Mouse (Mus musculus): ENCODE measurements at regions not wholly inside any gene's neighbourhood (a gene's known extent, or its start where the extent isn't known, plus 50 kb on each side); places are given as distances from the start of the nearest gene placed in this dataset.

DNA sequence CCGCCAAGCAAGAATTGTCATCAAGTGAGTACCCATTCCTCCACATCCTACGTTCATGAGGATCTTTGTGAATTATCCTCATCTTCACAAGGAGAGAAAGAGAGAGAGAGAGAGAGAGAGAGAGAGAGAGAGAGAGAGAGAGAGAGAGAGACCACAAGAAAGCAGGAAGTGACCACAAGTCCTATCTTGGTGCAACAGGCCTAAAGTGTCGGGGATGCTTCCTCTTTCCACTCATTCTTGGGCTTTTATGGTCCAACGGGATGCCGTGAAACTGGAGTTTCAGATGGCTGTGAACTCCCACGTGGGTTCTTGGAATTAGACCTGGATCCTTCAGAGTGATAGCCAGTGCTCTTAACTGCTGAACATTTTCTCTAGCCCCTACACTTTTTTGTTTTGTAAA lies 53.1 kb upstream of the Rai14 start:
- H3K4me1 ChIP-seq (replicated peaks), result no peaks in the 10 kb centered on the region
- no peak overlapping the region for H3K9ac ChIP-seq (replicated peaks)
- 91% methylated on average over 6 of the region's 6 CpGs for WGBS
- H3K9me3 ChIP-seq, result no peaks in the 10 kb centered on the region
- H3K27ac ChIP-seq, result no peak overlapping the region
- H3K36me3 ChIP-seq, result no peaks in the 10 kb centered on the region
- no peak for ATAC-seq
- no peaks in the 10 kb centered on the region for H3K27me3 ChIP-seq
- H3K4me3 ChIP-seq (replicated peaks), result no peak overlapping the region
- no peak overlapping the region for H3K4me2 ChIP-seq (replicated peaks)

DNA sequence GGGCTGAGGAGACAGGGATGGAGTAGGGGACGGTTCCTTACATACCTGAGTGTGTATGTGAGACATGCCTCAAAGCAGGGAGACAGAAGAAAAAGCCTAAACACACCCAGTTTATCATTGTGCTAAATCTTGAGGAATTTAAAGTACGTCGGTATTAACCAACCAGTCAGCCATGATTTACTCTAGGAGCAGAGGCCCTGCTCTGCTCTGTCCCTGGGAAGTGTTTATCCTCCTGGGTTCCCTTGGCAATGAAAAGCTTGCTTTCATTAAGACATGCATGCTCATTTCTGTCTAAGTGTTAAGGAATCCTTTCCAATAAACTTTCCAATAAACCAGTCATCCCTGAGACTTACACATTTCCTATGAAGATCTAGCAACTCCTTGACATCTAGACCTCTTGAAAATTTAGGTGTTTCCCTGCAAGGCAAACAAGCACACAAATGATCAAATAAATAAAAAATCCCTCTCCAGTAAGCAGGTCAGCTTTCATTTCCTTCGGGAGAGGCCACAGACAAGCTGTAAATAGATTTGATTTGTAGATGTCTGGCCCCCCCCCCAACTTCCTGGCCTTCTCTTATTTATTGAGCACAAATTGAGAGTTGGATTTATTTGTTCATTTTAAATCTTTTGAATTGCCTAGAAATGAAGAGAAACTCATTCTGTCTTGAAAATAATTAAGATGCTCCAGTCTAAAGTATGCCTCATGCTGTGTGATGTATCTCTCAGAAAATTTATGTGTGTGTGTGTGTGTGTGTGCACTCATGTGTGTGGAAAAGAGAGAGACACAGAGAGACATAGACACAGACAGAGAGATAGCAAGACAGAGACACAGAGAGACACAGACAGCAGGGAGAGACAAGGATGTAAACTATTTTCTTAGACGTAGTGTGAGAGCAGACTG lies 56.2 kb upstream of the Rai14 start:
- ATAC-seq, result no peak
- H3K4me3 ChIP-seq (replicated peaks), result no peak overlapping the region
- H3K4me2 ChIP-seq (replicated peaks), result no peak overlapping the region
- no peaks in the 10 kb centered on the region for H3K36me3 ChIP-seq
- H3K9ac ChIP-seq (replicated peaks), result no peak overlapping the region
- no peak overlapping the region for H3K27ac ChIP-seq
- H3K9me3 ChIP-seq, result no peaks in the 10 kb centered on the region
- no peaks in the 10 kb centered on the region for H3K4me1 ChIP-seq (replicated peaks)
- 76% methylated on average over 5 of the region's 5 CpGs for WGBS
- no peaks in the 10 kb centered on the region for H3K27me3 ChIP-seq

DNA sequence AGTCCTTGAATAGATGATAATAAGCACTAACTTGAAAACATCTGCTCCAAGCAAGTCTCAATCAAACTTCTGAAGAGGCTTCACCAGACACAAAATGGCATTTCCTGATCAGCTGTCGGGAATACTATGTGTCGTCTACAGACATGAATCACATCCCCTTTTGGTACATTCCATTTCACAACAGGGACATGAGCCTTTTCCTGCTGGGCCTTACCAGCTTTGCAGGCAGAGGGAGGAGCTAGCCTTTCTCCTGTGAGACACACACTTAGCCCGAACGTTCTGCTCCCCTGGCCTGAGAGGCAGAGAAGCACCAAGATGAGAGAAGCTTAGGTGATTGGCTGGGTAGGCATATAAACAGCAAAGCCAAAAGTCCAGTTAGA lies 56.9 kb upstream of the Rai14 start:
- H3K4me2 ChIP-seq (replicated peaks), result no peak overlapping the region
- H3K9ac ChIP-seq (replicated peaks), result no peak overlapping the region
- no peak overlapping the region for H3K4me3 ChIP-seq (replicated peaks)
- H3K9me3 ChIP-seq, result no peaks in the 10 kb centered on the region
- H3K4me1 ChIP-seq (replicated peaks), result no peaks in the 10 kb centered on the region
- H3K27ac ChIP-seq, result no peak overlapping the region
- H3K27me3 ChIP-seq, result no peaks in the 10 kb centered on the region
- 60% methylated on average over 4 of the region's 4 CpGs for WGBS
- ATAC-seq, result no peak
- no peaks in the 10 kb centered on the region for H3K36me3 ChIP-seq

GRCm38 (mm10) chr15:10779941-10780620 lies 65.7 kb upstream of the Rai14 start:
- 86% methylated on average over 13 of the region's 13 CpGs for WGBS
- Histone ChIP-seq H3K36me3 (no peaks in the 10 kb centered on the region), H3K27me3 (no peaks in the 10 kb centered on the region), H3K4me2 (replicated peaks) (no peak overlapping the region), H3K9me3 (no peaks in the 10 kb centered on the region), H3K4me3 (replicated peaks) (no peak overlapping the region), H3K4me1 (replicated peaks) (no peaks in the 10 kb centered on the region), H3K27ac (no peak overlapping the region), H3K9ac (replicated peaks) (no peak overlapping the region)
- no peak for ATAC-seq

DNA sequence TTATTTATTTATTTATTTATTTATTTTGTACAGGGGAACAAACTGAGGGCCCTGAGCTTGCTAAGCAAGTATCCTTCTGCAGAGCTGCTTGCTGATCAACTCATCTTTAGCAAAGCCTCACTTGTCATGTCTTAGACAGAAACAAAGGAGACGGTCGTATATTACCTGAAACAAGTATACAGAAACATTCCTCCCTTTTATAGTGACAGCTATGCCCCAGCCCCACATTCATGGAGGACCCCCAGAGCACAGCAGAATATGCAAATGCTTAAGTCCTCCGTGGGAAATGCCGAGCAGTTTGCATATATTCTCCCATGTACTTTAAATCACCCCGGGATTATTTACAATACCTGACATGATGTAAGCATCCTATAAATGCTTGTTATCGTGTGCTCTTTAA lies 74.9 kb upstream of the Rai14 start:
- Histone ChIP-seq H3K36me3 (no peaks in the 10 kb centered on the region), H3K9me3 (no peaks in the 10 kb centered on the region), H3K9ac (replicated peaks) (no peak overlapping the region), H3K4me2 (replicated peaks) (no peak overlapping the region), H3K4me3 (replicated peaks) (no peak overlapping the region), H3K4me1 (replicated peaks) (no peaks in the 10 kb centered on the region), H3K27me3 (no peaks in the 10 kb centered on the region), H3K27ac (no peak overlapping the region)
- ATAC-seq, result no peak
- WGBS, result 69% methylated on average over 6 of the region's 6 CpGs

- ATAC-seq, result no peak
- Histone ChIP-seq H3K9ac (replicated peaks) (no peak overlapping the region), H3K36me3 (no peaks in the 10 kb centered on the region), H3K4me3 (replicated peaks) (no peak overlapping the region), H3K27me3 (no peaks in the 10 kb centered on the region), H3K4me1 (replicated peaks) (no peaks in the 10 kb centered on the region), H3K4me2 (replicated peaks) (no peak overlapping the region), H3K9me3 (no peaks in the 10 kb centered on the region), H3K27ac (no peak overlapping the region)
- 82% methylated on average over 3 of the region's 3 CpGs for WGBS
Observed at GRCm38 (mm10) chr15:10790862-10791497, 76.6 kb upstream of the Rai14 start.

DNA sequence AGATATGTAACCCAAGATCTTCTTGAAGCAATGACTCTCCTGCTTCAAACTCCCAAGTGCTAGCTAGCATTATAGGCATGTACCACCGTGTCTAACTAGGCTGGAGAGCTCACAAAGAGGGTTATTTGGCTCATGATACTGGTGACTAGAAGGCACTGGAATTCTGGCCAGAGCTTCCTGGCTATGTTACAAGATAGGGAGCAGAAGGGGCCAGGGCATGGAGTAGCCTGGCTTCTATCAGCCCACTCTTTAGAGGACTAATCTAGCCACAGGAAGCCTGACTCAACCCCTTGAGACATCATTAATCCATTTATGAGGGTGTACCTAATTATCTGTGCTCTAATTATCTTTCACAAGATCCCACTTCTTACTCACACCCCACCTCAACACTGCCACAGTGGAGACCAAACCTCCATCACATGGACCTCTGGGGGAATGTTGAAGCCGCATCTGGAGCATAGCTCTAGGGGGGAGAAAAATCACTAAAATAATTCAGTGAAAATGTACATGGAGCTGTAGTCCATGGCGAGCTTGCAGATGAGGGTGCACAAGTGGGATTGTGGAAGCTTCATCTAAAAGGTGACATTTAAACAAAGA lies 77.2 kb upstream of the Rai14 start:
- Histone ChIP-seq H3K4me1 (replicated peaks) (no peaks in the 10 kb centered on the region), H3K9ac (replicated peaks) (no peak overlapping the region), H3K9me3 (no peaks in the 10 kb centered on the region), H3K27ac (no peak overlapping the region), H3K27me3 (no peaks in the 10 kb centered on the region), H3K4me3 (replicated peaks) (no peak overlapping the region), H3K4me2 (replicated peaks) (no peak overlapping the region), H3K36me3 (no peaks in the 10 kb centered on the region)
- 76% methylated on average over 3 of the region's 3 CpGs for WGBS
- ATAC-seq, result no peak

GRCm38 (mm10) chr15:10792156-10792555 lies 77.7 kb upstream of the Rai14 start:
- Histone ChIP-seq H3K27me3 (no peaks in the 10 kb centered on the region), H3K4me3 (replicated peaks) (no peak overlapping the region), H3K9me3 (no peaks in the 10 kb centered on the region), H3K4me1 (replicated peaks) (no peaks in the 10 kb centered on the region), H3K36me3 (no peaks in the 10 kb centered on the region), H3K9ac (replicated peaks) (no peak overlapping the region), H3K27ac (no peak overlapping the region), H3K4me2 (replicated peaks) (no peak overlapping the region)
- ATAC-seq, result no peak
- 89% methylated on average over 7 of the region's 7 CpGs for WGBS

DNA sequence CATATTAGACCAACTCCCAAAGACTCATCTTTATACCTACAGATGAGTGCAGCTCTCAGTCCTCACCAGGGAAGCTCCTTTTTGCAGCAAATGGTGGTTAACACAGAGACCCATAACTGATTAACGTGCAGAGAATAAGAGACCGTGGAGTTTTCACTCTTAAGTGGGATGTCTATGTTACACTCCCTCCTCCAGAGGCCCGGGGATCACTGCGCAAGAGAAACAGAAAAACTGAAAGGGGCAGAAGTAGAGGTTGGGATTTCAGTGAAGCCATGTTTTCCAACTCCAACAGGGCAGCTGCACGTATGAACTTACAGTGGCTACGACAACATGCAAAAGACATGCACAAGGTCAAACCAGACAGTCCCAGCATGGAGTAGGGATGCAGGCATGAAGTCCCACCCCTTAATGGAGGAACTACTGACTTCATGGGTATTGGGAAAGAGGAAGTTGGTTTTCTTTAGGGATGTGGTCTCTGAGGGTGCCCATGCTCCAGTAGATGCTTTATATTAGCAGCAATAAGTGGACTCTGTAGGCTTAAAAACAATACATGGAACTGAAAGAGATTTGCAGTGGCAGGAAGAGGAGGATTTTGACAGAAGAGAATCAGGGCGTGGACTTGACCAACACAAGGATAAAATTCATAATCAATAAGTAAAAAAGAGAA lies 80.8 kb upstream of the Rai14 start:
- Histone ChIP-seq H3K36me3 (no peaks in the 10 kb centered on the region), H3K4me2 (replicated peaks) (no peak overlapping the region), H3K4me3 (replicated peaks) (no peak overlapping the region), H3K27ac (no peak overlapping the region), H3K4me1 (replicated peaks) (no peaks in the 10 kb centered on the region), H3K9ac (replicated peaks) (no peak overlapping the region), H3K9me3 (no peaks in the 10 kb centered on the region; the same call in 1 of the 2 replicates), H3K27me3 (no peaks in the 10 kb centered on the region)
- WGBS, result 95% methylated on average over 7 of the region's 7 CpGs
- no peak for ATAC-seq

DNA sequence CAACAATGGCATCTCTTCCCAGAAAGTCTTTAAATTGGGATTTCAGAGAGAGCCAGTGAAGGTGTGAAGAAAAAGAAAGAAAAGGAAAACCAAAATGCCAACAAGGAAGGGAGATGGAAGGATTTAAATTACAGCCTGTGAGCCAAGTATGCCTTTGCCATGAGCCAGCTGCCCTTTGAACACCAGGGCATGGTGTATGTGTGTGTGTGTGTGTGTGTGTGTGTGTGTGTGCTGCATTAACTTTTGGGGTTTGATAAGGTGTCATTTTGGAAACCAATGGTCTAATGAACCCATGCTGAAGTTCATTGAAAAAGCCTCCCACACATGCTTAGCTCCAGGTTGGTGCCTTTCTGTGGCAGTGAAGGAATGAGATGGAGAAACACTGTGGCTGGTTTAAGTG lies 85.2 kb upstream of the Rai14 start:
- no peak overlapping the region for H3K4me3 ChIP-seq (replicated peaks)
- H3K36me3 ChIP-seq, result no peaks in the 10 kb centered on the region
- H3K4me1 ChIP-seq (replicated peaks), result no peaks in the 10 kb centered on the region
- H3K27me3 ChIP-seq, result no peaks in the 10 kb centered on the region
- no peak overlapping the region for H3K27ac ChIP-seq
- no peak overlapping the region for H3K9ac ChIP-seq (replicated peaks)
- no peak overlapping the region for H3K4me2 ChIP-seq (replicated peaks)
- ATAC-seq, result no peak
- no peaks in the 10 kb centered on the region; the same call in 1 of the 2 replicates for H3K9me3 ChIP-seq

DNA sequence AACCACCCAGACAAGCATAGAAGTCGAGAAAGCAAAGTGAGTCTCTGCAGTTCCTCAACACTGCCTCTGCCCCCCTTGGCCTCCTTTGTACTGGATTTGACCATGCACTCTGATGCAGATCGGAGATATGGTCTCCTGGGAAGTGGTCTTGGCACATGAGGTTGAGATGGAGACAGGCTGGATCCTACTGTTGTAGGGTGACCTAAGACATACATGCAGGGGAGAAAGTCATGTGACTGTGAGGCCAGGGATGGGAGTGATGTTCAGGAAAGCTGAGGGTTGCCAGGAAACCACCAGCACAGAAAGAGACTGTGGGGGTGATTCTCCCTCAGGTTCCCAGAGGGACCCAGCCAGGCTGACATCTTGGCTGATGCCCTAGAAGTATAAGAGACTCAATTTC lies 99.8 kb upstream of the Rai14 start:
- Histone ChIP-seq H3K36me3 (no peaks in the 10 kb centered on the region), H3K27me3 (no peaks in the 10 kb centered on the region), H3K9ac (replicated peaks) (no peak overlapping the region), H3K27ac (no peak overlapping the region), H3K4me2 (replicated peaks) (no peak overlapping the region), H3K4me3 (replicated peaks) (no peak overlapping the region), H3K9me3 (no peaks in the 10 kb centered on the region), H3K4me1 (replicated peaks) (no peaks in the 10 kb centered on the region)
- 88% methylated on average over 2 of the region's 2 CpGs for WGBS
- no peak for ATAC-seq

GRCm38 (mm10) chr15:10814709-10815108 lies 100.3 kb upstream of the Rai14 start:
- H3K36me3 ChIP-seq, result no peaks in the 10 kb centered on the region
- no peaks in the 10 kb centered on the region for H3K27me3 ChIP-seq
- no peak overlapping the region for H3K4me3 ChIP-seq (replicated peaks)
- H3K27ac ChIP-seq, result no peak overlapping the region
- no peaks in the 10 kb centered on the region for H3K9me3 ChIP-seq
- no peaks in the 10 kb centered on the region for H3K4me1 ChIP-seq (replicated peaks)
- WGBS, result 75% methylated on average over 7 of the region's 7 CpGs
- ATAC-seq, result no peak
- no peak overlapping the region for H3K4me2 ChIP-seq (replicated peaks)
- H3K9ac ChIP-seq (replicated peaks), result no peak overlapping the region
